Mouse (Mus musculus): ENCODE data around the gene Kmt2e.
"Not testable (repeated sequence)": the region's sequence is repeated elsewhere in the genome, so short reads cannot be mapped to it uniquely, and the experiment has no call there.

The Kmt2e gene

GRCm38 (mm10) chr5:23502317-23502937 lies 68.2 kb downstream of the Kmt2e start:
- no peak for DNase-seq

GRCm38 (mm10) chr5:23505578-23505977 lies 71.3 kb downstream of the Kmt2e start:
- DNase-seq, result no peak

GRCm38 (mm10) chr5:23507210-23507609 lies 73.0 kb downstream of the Kmt2e start:
- DNase-seq, result no peak

- DNase-seq, result no peak
Measured at GRCm38 (mm10) chr5:23508630-23509029, 74.4 kb downstream of the Kmt2e start.

- DNase-seq, result no peak
Measured at GRCm38 (mm10) chr5:23511456-23511855, 77.2 kb downstream of the Kmt2e start.

GRCm38 (mm10) chr5:23512556-23512955 lies 78.3 kb downstream of the Kmt2e start:
- DNase-seq, result no peak

GRCm38 (mm10) chr5:23513468-23513867 lies 79.2 kb downstream of the Kmt2e start:
- DNase-seq, result no peak

GRCm38 (mm10) chr5:23515038-23515437 lies 80.8 kb downstream of the Kmt2e start:
- DNase-seq, result no peak

- DNase-seq, result no peak
Measured at GRCm38 (mm10) chr5:23516962-23517361, 82.7 kb downstream of the Kmt2e start.

- no peak for DNase-seq
Measured at GRCm38 (mm10) chr5:23517839-23518238, 83.6 kb downstream of the Kmt2e start.

- no peak for DNase-seq
Measured at GRCm38 (mm10) chr5:23518673-23519072, 84.4 kb downstream of the Kmt2e start.

GRCm38 (mm10) chr5:23519679-23520078 lies 85.4 kb downstream of the Kmt2e start:
- no peak for DNase-seq

GRCm38 (mm10) chr5:23521645-23522044 lies 87.4 kb downstream of the Kmt2e start:
- no peak for DNase-seq

- no peak for DNase-seq
Measured at GRCm38 (mm10) chr5:23523936-23524335, 89.7 kb downstream of the Kmt2e start.

GRCm38 (mm10) chr5:23524621-23525020 lies 90.4 kb downstream of the Kmt2e start:
- no peak for DNase-seq

- no peak for DNase-seq
Measured at GRCm38 (mm10) chr5:23531100-23531499, 96.9 kb downstream of the Kmt2e start.

GRCm38 (mm10) chr5:23531541-23532096 lies 97.4 kb downstream of the Kmt2e start:
- no peak for DNase-seq

- DNase-seq, result no peak
Measured at GRCm38 (mm10) chr5:23535692-23536091, 101.5 kb downstream of the Kmt2e start.

GRCm38 (mm10) chr5:23551687-23552086 lies 117.4 kb downstream of the Kmt2e start:
- DNase-seq, result no peak

GRCm38 (mm10) chr5:23553338-23553737 lies 119.1 kb downstream of the Kmt2e start:
- DNase-seq, result not testable (repeated sequence)
